Mouse (Mus musculus) mature B cell (primary cell): Measurements from ENCODE around the gene Sema4c.

Experiments used
- in situ Hi-C: fragments of 300-500 bp; cut with MboI; formaldehyde crosslinking; loops from 2 replicates; pipeline ENCODE4 v1.14.3; 2019

The Sema4c gene

DNA sequence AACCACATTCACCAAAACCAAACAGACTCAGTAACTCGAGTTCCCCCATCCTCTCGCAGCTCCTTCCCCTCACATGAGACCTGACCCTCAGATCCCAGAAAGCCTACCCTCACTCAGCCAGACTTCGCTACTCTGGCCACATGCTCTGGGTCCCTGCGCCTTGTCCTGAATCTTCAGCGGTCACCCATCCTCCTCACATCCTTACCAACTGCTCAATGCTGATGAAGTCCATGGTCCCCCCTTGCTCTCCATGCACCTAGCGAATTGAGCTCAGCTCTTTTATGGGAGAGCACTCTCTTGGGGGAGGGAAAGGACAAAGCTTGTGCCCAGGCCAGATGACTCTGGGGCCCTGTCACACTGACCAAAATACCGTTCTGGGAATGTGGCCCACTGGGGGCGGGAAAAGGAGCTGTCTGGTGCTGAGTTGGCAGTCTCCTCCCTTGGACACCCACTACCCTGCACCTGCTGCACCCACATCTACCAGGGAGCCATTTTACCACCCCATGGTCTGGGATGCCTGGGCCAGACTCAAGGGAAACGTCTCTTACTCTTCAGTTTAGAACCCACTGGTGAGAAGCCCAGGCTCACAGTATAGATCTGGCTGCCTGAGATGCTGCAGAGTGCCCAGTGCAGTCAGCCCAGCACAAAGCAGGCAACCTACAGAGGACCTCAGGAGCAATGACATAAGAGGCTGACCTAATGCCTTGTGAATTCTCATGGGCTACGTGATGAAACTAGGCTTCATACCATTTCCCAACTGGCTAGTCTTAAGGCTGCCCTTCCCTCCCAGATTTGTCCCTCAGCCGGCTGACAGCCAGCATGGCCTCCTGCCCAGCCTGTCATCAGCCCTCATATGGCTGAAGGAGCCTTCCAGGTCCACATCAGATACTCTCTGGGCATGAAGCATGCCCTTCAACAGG, 22.4 kb downstream of the Sema4c start:
- in situ Hi-C loops: no loop called here

DNA sequence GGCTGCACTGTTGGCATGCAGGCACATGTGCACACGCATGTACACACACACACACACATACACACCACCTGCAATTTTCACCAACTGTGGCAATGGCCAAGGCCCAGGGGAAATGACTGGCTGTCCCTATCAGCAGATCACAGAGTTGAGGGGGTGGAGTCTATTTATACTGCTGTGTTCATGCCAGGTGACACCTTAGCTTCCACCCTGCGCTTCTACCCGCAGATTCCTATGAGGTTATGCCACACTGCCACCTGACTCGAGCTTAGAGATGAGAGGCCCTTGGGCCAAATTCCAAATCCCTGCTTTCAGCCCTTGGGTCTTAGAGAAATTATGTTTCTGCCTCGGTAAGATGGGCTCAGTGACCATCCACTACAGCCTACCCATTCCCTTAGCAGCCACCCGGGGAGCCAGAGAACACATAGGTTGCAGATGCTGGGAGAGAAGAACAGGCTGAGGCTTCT, 23.5 kb downstream of the Sema4c start:
- in situ Hi-C loops: no loop called here

DNA sequence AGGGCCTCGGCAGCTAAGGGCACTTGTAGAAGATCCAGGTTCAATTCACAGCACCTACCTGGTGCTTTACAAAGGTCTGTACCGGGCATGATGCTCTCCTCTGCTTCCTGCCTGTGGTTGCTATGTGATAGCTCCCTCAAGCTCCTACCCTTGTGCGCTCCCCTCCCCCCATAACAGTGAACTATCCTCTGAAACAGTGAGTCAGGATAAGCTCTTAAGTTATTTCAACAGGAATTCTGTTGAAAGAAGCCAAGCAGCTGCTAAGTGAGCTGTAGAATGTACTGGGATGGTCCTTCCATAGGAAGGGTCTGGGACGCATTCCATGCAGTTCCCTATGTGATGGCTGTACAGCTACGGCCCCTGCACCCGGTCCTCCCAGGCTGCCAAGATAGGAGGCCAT, 24.6 kb downstream of the Sema4c start:
- in situ Hi-C loops: no loop called here

DNA sequence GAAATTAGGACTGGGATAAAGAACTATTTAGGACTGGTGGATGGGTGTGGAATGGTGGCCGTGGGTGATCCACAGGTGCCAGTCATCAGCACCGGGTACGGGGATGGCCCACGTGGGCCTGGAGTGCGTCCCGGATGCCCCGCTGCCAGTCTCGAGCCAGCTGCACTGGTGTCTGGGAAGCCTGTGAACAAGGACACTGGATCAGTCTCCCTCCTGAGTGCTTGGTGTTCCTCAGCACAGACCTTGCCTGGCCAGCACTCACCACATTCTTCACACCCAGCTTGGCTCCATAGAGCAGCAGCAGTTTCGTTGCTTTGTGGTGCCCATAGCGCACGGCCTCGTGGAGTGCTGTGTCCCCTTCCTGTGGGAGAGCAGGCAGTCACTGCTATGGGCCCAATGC, 26.7 kb downstream of the Sema4c start:
- in situ Hi-C loops: no loop called here

DNA sequence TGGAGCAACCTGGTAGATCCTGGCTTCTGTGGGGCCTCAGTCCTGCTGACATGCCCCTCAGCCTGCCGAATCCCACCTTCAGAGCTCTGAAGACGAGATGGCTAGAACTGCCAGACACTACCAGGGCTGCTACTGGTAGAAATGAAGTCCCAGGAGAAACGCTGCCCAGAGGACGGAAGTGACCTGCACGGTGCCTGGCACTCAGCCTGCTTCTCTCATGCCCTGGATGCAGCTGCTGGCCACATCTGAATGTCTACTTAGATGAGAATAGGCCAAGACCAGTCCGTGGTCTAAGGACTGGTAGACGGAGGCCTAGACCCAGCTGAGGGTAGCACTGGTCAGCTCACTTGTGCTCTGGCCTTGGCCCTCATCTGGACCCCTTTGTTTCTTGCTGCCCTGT, 27.2 kb downstream of the Sema4c start:
- in situ Hi-C loops: no loop called here

DNA sequence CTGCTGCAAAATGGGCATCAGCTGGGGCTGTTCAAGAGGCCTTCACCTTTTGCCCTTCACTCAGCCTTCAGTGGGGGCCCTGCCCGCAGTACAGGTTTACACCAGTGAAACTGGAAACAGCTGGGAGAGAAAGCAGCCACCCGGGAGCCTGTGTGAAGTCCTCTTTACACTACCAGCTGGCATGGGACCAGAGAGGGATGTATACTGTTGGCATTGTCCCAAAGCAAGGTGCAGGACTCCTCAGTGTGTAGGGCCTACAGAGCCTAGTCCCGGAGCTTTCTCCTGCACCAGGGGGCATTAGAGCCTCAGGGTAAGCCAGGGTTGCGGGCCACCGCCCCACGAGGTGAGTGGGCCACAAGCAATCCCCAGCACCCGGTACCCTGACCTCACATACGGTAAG, 27.7 kb downstream of the Sema4c start:
- in situ Hi-C loops: no loop called here

DNA sequence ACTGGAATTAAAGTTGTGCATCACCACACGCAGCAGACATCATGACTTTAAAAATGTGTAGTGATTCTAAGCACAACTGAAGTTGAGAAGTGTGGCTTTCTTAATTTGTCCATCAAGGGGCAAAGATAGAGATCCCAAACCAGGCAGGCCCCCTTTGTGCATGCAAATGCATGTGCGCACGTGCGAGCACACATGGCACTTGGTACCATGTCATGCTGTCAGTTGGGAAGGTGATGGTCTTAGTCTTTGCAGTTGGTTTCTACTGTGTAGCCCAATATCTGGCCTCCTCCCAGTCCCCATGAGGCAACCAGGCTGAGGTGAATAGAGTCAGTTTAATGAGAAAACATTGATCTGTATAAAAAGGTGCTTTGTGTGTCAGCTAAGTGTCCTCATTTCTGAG, 28.3 kb downstream of the Sema4c start:
- in situ Hi-C loops: no loop called here

DNA sequence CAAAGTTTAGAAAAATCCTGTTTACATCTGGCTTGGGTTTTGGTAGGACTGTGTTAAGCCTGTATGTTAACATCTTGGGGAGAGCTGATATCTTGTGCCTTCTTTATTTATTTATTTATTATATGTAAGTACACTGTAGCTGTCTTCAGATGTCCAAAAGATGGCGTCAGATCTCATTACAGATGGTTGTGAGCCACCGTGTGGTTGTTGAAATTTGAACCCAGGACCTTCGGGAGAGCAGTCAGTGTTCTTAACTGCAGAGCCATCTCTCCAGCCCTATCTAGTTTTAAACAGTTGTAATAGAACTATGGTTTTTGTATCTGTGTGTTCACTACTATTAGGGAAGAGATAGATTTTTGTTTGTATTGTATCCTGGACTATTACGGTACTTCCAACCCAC, 28.9 kb downstream of the Sema4c start:
- in situ Hi-C loops: no loop called here

DNA sequence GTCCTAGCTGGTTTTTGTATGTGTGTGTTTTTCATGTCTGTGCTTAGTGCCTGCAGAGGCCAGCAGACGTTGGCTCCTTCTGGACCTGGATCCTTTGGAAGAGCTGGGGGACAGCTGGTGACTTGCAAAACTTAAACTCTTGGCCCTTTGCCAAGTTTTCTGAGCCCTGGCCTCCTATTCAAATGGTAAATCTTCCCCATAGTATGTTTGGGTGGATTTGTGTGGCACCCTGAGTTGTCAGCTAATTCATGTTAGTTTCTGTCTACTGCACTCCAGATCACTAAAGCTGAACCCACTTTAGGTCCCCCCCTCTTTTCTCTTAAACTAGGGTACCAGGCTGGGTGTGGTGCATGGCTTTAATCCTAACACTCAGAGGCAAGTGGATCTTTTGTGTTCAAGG, 29.8 kb downstream of the Sema4c start:
- in situ Hi-C loops: no loop called here

DNA sequence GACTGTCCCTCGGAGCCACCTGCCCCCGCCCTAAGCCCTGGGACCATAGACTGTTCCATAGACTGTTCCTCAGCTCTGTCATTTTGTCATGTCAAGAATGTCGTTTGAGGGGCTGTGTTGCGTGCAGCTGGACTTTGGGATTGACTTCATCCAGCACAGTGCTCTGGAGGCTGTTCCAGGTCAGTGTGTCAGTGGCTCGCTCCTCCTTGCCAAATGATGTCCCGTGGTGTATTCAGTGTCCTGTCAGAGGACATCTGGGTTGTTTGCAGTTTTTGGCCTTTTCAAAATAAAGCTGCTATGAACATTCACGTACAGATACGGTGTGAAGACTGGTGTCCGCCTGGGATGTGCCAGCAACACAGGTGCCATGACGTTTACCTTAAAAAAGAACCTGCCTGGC, 31.2 kb downstream of the Sema4c start:
- in situ Hi-C loops: no loop called here

DNA sequence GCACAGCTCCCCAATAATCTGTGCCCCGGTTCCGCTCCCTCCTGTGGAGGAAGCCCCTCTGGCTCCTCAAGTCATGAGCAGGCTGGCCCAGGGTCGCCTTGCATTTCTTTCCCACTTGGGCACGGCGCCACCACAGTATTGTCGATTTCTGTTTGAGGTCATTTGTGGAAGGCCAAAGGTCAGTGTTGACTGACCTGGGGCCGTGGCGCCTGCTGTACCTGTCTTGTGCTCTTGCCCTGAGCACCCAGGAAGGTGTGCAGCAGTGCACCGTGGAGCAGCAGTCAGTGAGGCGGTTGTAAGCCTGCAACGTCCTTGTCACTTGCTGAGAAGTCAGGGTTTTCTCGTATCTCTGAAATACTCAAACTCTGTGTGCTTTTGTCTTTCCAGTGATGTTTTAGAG, 32.4 kb downstream of the Sema4c start:
- in situ Hi-C loops: no loop called here

DNA sequence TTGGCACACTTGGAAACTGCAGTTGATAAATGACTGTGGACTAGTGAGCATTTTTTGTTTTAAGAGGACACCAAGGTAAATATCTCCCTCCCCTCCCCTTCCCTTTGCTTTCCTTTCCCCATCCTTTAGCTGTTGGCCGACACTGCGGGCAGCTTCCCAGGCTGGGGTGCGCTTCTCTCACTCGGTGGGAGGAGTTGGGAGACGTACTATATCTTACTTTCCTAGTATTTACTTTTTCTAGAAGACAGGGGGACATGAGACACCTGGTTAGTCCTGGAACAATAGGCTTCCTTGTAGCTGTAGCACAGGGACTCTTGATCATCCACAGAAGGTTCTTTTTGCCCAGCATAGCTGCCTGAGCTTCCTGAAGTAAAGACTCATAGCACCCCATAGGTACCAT, 34.1 kb downstream of the Sema4c start:
- in situ Hi-C loops: no loop called here

DNA sequence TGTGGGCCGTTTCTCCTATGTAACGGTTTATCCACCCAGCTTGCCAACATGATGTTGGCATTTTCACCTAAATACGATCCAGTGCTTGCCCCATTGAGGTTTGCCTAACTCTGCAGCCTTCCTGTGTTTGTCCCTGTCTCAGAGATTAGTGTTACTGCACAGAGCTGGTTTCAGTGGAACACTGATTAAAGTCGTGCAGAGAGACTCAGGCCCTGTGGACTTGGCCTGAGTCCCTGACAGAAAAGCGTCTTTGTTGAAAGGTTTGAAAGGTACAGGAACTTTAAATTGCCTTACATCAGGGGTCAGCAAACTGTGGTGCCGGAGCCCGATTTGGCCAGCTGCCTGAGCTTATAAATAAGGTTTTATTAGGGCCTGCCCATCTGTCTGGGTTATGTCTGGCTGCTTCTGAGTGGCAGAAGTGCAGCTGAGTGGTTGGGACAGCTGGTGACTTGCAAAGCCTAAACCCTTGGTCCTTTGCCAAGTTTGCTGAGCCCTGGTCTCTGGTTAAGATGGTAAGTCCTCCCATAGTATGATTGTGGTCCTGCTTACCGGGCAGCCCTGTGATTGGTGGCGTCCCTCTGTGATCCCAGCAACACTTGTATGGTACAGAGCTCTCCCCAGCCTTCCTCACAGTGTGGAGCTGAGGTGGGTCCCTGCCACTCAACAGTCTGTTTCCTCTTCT, 34.7 kb downstream of the Sema4c start:
- in situ Hi-C loops: no loop called here

DNA sequence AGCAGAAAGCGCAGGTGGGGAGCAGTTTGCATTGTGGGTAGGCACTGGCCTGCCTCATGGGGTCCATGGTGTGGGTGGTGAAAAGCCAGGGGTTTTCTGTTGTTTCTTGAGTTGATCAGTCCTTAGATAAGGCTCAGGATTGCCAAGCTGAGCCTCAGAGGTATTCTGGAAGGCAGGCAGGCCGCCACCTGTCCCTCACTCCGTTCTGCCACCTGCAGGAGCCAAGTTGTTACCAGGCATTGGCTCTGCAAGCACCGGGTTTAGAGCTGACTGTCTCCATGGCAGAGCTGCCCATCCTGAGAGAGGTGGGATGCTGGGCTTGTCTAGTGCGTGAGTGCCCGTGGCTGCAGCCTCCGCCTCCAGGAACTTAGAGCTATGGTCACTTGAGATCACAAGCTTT, 35.9 kb downstream of the Sema4c start:
- in situ Hi-C loops: no loop called here

DNA sequence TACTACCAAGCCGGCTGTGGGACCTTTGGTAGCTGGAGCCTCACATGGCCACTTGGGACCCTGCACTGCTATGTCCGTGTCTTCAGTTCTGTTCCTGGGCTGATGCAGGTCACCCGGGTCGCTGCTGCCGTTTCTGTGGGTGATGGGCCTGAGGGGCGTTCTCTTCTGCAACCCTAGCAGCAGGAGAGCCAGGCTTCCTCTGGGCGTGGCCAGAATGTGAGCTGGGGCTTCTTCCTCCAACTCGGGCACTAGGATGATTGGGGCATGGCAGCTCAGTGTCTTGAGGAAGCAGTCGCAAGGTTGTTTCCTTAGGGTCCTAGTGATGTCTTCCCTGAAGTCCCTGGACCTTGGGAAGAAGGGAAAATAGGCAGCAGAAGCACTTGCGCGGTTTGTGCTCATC, 38.5 kb downstream of the Sema4c start:
- in situ Hi-C loops: no loop called here

DNA sequence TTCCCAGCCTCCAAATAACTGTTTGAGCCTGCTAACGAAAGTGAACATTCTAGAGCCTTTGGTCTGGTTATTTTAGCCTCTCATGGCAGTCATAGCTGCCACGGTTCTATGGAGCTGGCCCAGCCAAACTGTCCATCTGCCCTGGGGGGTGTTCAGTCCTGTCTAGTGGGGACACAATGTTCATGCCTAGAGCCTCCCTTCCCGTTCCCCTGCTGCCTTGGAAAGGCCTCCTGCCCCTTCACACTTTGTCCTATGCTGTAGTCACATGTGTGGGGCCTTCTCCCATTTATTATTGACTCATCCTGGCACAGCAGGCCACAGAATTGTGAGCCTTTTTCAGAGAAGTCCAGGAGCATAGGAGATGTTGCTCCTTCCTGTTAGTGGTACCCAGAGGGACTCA, 39.9 kb downstream of the Sema4c start:
- in situ Hi-C loops: no loop called here

DNA sequence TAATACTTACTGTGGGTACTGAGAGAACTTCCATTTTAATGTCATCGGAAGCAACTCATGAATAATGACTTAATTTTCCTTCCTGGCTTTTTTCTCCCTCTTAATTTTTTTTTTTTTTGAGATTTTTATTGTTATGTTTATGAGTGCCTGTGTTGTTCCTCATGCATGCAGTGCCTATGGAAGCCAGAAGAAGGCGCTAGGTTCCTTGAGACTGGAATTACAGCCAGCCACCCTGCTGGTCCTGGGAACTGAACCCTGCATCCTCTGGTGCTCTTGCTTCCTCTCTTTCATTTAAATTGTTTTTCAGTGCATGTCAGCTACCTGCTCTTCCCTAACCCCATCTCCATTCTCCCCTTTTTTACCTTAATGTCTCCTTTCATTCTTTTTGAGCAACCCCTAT, 44.4 kb downstream of the Sema4c start:
- in situ Hi-C loops: no loop called here

DNA sequence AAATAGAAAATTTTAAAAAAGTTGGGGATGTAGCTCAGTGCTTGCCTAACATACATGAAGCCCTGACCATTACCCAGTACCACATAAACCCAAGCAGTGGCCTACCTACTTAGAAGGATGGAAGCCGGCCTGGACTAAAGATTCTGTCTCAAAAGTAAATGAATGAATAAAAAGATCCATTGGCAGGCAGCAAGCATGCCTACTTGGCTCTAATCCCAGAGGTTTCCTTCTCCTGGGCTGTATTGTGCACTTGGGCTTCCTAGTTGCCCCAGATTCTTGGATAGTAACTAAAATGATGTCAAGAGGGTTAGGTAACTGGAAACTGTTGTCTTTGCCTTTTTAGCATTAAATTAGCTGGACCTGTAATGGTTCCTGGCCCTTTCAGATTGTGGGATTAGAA, 44.8 kb downstream of the Sema4c start:
- in situ Hi-C loops: no loop called here

DNA sequence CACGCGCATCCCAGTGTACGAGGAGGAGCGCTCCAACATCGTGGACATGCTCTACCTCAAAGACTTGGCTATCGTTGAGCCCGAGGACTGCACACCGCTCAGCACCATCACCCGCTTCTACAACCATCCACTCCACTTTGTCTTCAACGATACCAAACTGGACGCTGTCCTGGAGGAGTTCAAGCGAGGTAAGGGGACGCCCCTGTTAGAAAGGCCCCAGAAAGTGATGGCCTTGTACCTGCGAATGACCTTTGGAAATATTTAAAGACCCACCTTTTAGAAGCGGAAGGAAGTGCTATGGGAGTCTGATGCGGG, 45.2 kb downstream of the Sema4c start:
- in situ Hi-C loops: no loop called here

DNA sequence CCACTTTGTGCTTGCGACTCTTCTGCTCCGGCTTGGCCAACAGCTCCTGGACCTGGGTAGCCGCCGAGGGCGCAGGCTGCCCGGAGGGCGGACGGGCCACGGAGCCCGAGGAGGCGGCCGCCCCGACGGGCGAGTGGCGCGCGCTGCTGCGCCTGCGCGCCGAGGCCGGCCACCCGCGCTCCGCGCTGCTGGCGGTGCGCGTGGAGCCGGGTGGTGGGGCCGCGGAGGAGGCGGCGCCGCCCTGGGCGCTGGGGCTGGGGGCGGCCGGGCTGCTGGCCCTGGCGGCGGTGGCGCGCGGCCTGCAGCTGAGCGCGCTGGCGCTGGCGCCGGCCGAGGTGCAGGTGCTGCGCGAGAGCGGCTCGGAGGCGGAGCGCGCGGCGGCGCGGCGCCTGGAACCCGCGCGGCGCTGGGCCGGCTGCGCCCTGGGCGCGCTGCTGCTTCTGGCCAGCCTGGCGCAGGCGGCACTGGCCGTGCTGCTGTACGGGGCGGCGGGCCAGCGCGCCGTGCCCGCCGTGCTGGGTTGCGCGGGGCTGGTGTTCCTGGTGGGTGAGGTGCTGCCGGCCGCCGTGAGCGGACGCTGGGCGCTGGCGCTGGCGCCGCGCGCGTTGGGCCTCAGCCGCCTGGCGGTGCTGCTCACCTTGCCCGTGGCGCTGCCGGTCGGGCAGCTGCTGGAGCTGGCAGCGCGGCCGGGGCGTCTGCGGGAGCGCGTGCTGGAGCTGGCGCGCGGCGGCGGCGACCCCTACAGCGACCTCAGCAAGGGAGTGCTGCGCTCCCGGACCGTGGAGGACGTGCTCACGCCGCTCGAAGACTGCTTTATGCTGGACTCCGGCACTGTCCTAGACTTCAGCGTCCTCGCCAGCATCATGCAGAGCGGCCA, 45.8 kb downstream of the Sema4c start:
- in situ Hi-C loops: no loop called here

DNA sequence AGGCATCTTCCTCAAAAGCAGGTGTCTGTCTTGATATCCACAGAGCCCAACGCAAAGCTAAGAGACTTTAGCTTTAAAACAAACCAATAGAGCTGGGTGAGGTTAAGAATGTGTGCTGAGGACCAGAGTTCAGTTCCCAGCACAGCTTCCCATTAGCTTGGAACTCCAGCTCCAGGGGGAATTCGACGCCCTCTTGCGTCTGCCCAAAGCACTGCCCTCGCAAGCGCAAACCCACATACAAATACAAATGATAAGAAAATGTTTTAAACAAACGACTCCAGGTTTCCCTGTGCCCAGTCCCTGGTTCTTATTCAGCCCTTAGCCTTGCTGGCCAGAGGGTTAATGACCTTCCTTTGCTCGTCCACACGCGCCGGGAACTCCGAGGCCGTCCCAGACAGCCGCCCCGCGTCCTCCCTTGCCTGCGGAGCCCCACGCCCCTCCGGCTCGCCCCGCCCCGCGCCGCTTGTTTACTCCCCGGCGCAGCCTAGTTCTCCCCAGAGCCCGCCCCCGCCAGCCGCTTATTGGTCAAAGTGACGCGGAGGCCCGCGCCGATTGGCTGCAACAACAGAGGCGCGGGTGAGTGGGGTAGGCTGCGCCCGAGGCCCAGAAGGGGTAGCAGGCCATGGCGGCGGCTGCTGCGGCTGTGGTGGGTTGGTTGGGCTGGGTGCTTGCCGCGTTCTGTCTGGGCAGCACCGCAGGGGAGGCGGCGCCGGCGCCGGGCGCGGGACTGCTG, 46.7 kb downstream of the Sema4c start, which contains the start of gene Cnnm3:
Cnnm3 (plus strand) TSS at position 579 of the 733 bp plus-strand sequence.
- in situ Hi-C loops: no loop called here

DNA sequence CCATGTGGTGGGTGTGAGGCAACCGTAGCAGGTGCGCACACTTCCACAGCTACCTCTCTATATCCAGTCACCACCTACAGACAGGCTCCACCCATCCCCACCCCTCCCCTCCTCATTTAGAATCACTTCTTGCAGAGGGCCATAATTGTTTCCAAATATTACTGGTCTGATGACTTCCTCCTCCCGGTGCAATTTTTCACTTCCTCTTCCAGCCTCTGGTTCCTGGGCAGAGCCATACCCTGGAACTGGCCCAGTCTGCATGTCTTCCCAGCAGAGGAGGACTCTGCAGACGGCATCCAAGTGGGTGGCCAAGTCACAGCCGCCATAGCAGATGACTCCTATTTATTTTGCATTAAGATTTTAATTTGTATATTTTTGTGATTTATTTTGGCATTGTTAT, 49.9 kb downstream of the Sema4c start:
- in situ Hi-C loops: no loop called here
